Mouse (Mus musculus) liver, embryonic 14.5 days (tissue): Measurements from ENCODE around the gene Usp43.
A peak's percentile ranks its signal among the peaks of the same experiment; 100 is the strongest.

Source experiments
- CTCF ChIP-seq: IDR thresholded peaks from 2 replicates; pipeline ENCODE4 v1.5.1; 2016; ENCODE audit warnings: antibody characterized with exemption, low read depth, control low read depth
- EP300 ChIP-seq: IDR thresholded peaks from 2 replicates; pipeline ENCODE4 v1.6.1; 2016; ENCODE audit warnings: antibody characterized with exemption, low read depth

DNA sequence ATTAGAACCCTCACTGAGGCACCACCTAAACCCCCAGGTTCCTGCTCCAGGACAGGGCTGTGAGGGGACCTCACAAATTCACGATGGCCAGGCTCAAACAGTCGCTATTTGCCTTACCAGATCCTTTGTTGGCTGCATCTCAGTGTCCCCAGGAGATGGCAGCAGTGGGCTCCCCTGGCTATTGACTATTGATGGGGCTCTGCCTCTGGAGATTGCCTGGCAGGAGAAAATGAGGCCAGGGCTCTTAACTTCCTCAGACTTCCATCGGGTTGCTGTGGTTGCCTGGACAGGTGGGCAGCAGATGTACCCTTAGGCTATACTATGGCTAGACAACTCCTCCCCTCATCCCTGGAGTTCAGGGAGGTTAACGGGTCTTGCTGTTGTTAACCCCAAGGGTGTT is 101.7 kb downstream of the Usp43 start:
- TF ChIP-seq CTCF, result peak; percentile 58
- TF ChIP-seq EP300, result no peak
